Mouse (Mus musculus) ES-Bruce4 (cell line): ENCODE data around the gene Ntrk2. TPM values are rescaled to one million over a fixed set of nuclear protein-coding genes. Genes with fewer than 3 reads are reported as not detected.

Experiments
- H3K27ac ChIP-seq: 2 replicates; pipeline ENCODE4 v1.5.1; 2012; ENCODE audit warnings: low read length, inconsistent platforms; ENCODE audit not compliant: insufficient read depth
- H3K27me3 ChIP-seq: 2 replicates; pipeline ENCODE4 v1.6.1; 2012; ENCODE audit warnings: mild to moderate bottlenecking, low read length, inconsistent platforms; ENCODE audit not compliant: control insufficient read depth, poor library complexity, insufficient read depth, severe bottlenecking
- H3K36me3 ChIP-seq: 2 replicates; pipeline ENCODE4 v1.6.1; 2012; ENCODE audit warnings: inconsistent platforms, mild to moderate bottlenecking, low read length, moderate library complexity; ENCODE audit not compliant: control insufficient read depth, poor library complexity, insufficient read depth, severe bottlenecking
- H3K4me1 ChIP-seq: one replicate; pipeline ENCODE4 v1.8.1; 2011; ENCODE audit warnings: low read length; ENCODE audit not compliant: control insufficient read depth, insufficient read depth
- H3K4me3 ChIP-seq: 2 replicates; pipeline ENCODE4 v1.5.1; 2011; ENCODE audit warnings: low read depth, mild to moderate bottlenecking, low read length
- H3K9ac ChIP-seq: 2 replicates; pipeline ENCODE4 v1.6.1; 2012; ENCODE audit warnings: low read depth, mild to moderate bottlenecking, inconsistent platforms; ENCODE audit not compliant: poor library complexity, severe bottlenecking
- H3K9me3 ChIP-seq: replicated peaks from 2 replicates; pipeline ENCODE4 v1.6.1; 2012; ENCODE audit warnings: mild to moderate bottlenecking, low read length, inconsistent platforms; ENCODE audit not compliant: control insufficient read depth, poor library complexity, insufficient read depth, severe bottlenecking
- CTCF ChIP-seq: IDR thresholded peaks from one replicate; pipeline ENCODE4 v1.8.1; 2011; ENCODE audit warnings: low read depth, low read length
- EP300 ChIP-seq: IDR thresholded peaks from 2 replicates; pipeline ENCODE4 v1.6.1; 2011; ENCODE audit warnings: low read depth, low read length; ENCODE audit not compliant: insufficient read depth
- POLR2A ChIP-seq: IDR thresholded peaks from one replicate; pipeline ENCODE4 v1.8.1; 2011; ENCODE audit warnings: low read length; ENCODE audit not compliant: insufficient read depth
- polyA plus RNA-seq: library from polyadenylated mRNA; stranded (reverse); fragments of >200 nt; gene quantifications from 2 replicates; pipeline ENCODE4 v1.2.4, GENCODE M21; 2011; ENCODE audit warnings: low read depth; ENCODE audit not compliant: missing spikeins, insufficient read depth, insufficient read length

Gene Ntrk2
- polyA plus RNA-seq, 1 experiment, result 1.7 TPM

DNA sequence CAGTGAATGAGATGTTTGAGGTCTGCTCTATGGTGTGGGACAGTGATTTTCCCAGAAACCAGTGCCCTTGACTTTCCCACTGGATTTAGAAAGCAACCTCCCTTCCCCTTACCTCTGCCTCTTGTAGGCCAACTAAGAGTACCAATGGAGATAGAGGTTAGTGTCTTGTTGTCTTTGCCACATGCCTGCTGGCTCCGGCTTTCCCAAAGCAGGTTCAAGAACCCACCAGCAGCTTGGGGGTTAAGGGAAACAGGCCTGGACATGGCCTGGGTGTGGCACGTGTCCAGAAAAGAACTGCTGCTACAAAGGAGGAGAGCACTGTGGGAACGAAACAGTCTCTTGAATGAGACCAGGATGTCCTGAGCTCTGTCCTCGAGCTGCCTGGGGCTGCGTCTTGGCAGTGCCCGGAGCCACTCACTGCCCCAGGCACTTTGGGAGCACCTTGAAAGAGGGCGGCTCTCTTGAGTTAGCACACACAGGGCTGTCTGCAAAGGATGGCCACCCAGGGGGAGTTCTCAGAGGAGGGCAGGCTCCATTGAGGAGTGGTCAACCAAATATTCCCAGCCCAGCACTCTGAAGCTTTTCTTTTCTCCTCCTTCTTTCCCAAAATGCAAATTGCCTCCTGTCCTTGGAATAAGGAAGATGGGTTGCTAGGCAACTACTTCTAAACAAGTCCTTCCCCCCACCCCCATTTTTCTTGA is 273.5 kb downstream of the Ntrk2 start:
- H3K4me3 ChIP-seq, result no peak overlapping the region
- no peak overlapping the region for H3K9ac ChIP-seq
- H3K9me3 ChIP-seq, result no peaks in the 10 kb centered on the region
- no peak overlapping the region for H3K27ac ChIP-seq
- TF ChIP-seq CTCF (no peak), POLR2A (no peak), EP300 (no peak)
- no peaks in the 10 kb centered on the region for H3K27me3 ChIP-seq
- H3K4me1 ChIP-seq, result no peaks in the 10 kb centered on the region
- H3K36me3 ChIP-seq, result no peaks in the 10 kb centered on the region

DNA sequence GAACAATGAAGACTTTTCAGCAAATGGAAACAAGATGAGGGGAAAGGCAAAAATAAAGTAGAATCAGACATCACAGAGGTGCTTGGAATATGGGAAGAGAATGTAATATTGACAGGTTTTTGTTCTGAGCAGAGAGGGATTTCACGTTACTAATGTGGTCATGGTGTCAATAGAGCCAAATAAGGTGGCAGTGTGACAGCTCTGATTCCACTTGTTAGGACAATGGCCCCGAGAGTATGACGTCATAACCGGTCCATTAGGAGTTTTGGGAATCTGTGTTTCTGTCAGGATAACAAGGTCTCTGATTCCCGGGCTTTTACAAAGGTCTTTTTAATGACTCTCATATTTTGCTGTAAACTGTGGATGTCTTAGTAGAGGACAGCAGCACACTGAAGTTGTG is 274.1 kb downstream of the Ntrk2 start:
- H3K4me3 ChIP-seq, result no peak overlapping the region
- no peaks in the 10 kb centered on the region for H3K27me3 ChIP-seq
- no peak overlapping the region for H3K27ac ChIP-seq
- no peaks in the 10 kb centered on the region for H3K36me3 ChIP-seq
- H3K9ac ChIP-seq, result no peak overlapping the region
- H3K9me3 ChIP-seq, result no peaks in the 10 kb centered on the region
- no peaks in the 10 kb centered on the region for H3K4me1 ChIP-seq
- TF ChIP-seq CTCF (no peak), POLR2A (no peak), EP300 (no peak)

DNA sequence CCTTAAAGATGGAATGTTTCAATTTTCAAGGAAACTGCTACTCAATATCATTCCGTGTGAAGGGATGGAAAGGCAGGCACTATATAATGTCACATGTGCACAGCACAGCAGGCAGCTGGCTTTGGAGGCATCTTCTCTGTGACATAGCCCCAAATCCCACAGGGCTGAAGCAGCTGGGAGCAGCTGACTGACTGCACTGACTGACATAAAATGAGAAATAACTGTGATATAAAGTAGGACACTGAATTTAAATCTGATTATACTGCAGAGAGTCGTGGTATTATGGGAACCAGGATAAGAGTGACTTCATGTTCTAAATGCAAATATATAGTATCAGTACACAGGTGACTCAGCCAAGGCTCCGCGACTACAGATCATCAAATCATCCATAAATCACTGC is 282.6 kb downstream of the Ntrk2 start:
- H3K36me3 ChIP-seq, result no peaks in the 10 kb centered on the region
- H3K9ac ChIP-seq, result no peak overlapping the region
- H3K4me3 ChIP-seq, result no peak overlapping the region
- H3K27me3 ChIP-seq, result no peaks in the 10 kb centered on the region
- no peak overlapping the region for H3K27ac ChIP-seq
- TF ChIP-seq CTCF, result no peak
- no peak for TF ChIP-seq EP300
- TF ChIP-seq POLR2A, result no peak
- H3K4me1 ChIP-seq, result no peaks in the 10 kb centered on the region
- no peaks in the 10 kb centered on the region for H3K9me3 ChIP-seq

DNA sequence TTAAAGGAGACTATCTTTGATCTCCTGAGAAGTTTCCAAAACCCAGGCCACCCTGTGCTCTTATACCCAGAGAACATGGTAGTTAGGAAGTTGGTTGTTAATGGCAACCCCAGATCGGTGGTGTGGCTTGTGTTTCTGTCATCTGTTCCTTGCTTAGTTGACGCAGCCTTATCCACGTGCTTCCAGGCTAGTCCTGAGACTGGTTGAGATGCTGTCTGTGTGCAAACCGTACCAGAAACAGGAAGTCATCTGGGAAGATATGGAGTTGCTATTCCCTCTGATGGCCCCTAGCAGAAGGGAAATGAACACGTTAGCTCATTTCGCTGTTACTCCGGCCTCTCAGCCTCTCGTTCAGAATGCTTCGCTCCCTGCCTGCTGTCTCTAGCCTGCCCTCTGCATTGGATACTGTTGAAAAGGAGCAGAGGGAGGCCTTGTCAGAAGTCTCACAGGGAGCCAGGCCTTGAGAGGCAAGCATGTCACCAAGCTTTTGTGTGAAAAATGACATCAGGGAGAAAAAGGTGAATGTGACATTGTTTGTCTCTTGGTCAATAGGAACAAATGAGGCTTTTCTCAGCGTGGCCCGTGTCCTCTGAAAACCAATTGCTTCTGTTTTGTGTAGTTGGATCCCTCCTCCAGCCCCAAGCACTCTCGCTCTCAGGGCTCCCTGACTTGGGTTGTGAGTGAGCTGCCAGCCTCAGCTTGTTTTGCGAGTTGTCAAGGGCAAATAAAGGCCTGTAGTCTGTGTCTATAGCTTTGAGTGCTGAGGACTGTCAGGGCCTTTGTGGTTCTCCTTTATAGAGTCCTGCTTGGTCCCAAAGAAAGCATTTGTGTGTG is 285.0 kb downstream of the Ntrk2 start:
- H3K4me1 ChIP-seq, result no peaks in the 10 kb centered on the region
- no peak overlapping the region for H3K4me3 ChIP-seq
- H3K27me3 ChIP-seq, result no peaks in the 10 kb centered on the region

DNA sequence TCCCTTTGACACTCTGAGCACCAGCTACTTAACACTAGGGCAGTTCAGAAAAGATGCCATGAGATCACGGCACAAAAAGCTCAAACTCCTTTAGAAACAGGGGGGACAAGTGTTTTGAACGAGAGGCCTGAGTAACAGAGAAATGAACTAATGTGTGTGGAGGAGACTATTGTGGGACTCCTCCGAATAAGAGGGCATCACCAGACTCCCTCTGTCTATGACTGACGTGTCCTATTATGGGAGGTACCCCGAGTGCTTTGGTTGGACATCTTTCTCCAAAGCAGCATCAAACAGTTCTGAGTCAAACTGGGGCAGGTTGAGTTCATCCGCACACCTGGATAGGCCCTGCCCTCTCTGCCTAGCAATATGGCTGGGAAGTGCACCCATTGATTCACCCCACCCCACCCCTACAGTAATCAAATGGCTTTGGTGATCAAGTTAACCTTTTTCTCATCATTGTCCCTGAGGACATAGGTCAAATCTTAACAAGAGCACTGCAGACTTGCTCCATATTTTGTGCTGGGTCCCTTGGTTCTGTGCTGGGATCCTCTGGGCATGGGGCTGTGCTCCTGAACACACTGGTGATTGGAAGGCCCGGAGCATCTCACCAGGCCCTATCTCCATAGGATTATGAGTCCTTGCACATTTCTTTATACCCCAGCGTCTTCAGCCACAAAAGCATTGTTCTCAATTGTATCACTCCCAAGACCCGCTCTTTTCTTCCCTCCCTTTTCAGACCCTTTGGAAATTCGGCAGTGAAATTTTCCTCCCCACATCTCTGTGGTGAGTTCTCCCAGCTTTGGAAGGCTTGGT is 285.9 kb downstream of the Ntrk2 start:
- H3K27me3 ChIP-seq, result no peaks in the 10 kb centered on the region
- H3K9me3 ChIP-seq, result no peaks in the 10 kb centered on the region
- no peak overlapping the region for H3K4me3 ChIP-seq
- no peaks in the 10 kb centered on the region for H3K36me3 ChIP-seq
- TF ChIP-seq POLR2A, result no peak
- no peak for TF ChIP-seq CTCF
- TF ChIP-seq EP300, result no peak
- H3K9ac ChIP-seq, result no peak overlapping the region
- H3K27ac ChIP-seq, result no peak overlapping the region
- no peaks in the 10 kb centered on the region for H3K4me1 ChIP-seq

More for the DNA sequence above, 285.0 kb downstream of the Ntrk2 start:
- no peaks in the 10 kb centered on the region for H3K36me3 ChIP-seq
- TF ChIP-seq POLR2A (no peak), CTCF (no peak), EP300 (no peak)
- H3K9me3 ChIP-seq, result no peaks in the 10 kb centered on the region
- H3K27ac ChIP-seq, result no peak overlapping the region
- no peak overlapping the region for H3K9ac ChIP-seq
